Mouse (Mus musculus): ENCODE measurements around the gene Chaf1a. TPM values are rescaled to one million over a fixed set of nuclear protein-coding genes. Genes with fewer than 3 reads are reported as not detected.

Chaf1a gene
- polyA plus RNA-seq, 3 experiments from 2014 or later = 0.63 to 3.6 (median 1.3) TPM

DNA sequence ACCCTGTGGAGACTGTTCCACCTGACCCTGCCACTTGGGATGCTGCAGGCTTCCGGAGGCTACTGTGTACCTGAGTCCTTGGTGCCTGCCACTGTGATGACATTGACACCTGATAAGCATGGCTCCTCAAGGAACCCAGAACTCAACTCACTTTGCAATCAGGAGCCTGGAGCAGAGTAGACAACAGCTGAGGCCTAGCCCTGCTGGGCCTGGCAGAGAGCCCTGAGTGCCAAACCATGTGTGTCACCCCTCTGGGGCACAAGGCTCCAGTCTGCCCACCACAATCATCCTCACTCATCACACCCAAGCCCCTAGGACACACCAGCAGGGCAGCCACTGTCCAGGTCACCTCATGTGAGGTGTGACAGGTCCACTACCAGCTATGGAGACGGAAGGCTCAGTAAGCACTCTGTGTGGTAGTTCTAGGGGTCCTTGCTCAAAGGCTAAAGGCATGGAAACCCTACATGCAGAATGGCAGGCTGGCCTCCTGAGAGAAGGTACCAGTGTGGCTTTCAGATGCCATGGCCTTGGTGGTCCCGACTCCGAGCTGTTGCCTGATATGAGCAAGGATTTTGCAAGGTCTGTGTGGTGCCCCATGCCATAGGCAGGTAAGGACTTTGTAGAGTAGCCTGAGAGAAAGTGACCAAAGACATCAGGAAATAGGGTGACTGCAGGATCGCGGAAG is 19.7 kb upstream of the Chaf1a start:
- no peak for ATAC-seq

DNA sequence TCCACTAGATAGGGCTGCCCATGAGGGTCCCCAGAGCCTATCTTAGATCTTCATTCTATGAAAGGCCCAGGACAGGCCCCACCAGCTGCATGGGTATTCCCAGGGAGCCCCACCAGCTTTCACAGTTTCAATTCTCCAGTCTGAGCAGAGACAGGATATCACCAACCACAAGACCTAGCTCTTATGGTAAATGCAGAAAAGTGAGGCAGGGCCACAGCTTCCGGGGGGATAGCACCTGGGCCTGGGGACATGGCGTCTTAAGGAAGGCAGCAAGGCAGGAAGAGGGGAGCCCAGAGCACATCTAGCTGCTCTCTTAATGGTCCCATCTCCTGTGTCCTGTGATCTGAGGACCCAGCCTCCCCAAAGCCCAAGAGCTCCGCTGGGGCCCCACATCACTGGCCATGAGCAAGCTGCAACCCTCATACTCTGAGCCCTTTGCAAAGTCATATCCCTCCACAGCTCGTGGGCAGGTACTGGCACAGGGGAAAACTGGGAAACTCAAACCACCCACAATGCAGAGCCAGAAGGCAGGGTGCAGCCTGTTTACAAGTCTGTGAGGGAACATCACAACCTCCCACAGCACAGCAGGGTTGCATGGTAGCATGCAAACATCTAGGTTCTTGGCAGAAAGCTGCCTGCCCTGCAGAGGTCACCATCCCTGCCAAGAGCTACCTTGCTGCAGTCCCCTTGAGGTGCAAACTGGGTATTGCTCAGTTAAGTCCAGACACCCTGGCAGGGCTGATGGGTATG is 18.9 kb upstream of the Chaf1a start:
- peak; percentile 86 for ATAC-seq

- peak; percentile 27 for ATAC-seq
These were observed 17.9 kb upstream of the Chaf1a start for GRCm38 (mm10) chr17:56022131-56022988.

- no peak for ATAC-seq
These were observed 17.3 kb upstream of the Chaf1a start for GRCm38 (mm10) chr17:56022989-56023290.

- peak; percentile 34 for ATAC-seq
These were observed 16.9 kb upstream of the Chaf1a start for GRCm38 (mm10) chr17:56023386-56023785.

DNA sequence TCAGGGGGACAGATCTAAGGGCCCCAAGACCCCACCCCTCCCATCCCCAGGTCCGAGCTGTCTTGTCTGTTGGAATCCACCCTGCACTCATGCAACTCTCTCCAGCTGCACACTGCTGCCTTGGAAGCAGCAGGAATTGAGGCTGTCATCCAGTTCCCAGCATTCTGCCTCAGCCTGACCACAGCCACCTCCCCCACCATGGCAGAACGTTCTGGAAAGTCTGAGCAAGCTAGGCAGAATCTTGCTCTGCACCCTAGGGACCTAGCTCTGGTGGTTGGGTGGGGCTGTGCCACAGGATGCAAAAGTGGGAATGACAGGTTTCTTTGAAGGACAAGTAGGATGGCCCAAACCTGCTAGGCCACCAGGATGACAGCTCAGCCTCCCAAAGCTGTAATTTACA is 15.8 kb upstream of the Chaf1a start:
- ATAC-seq = no peak

DNA sequence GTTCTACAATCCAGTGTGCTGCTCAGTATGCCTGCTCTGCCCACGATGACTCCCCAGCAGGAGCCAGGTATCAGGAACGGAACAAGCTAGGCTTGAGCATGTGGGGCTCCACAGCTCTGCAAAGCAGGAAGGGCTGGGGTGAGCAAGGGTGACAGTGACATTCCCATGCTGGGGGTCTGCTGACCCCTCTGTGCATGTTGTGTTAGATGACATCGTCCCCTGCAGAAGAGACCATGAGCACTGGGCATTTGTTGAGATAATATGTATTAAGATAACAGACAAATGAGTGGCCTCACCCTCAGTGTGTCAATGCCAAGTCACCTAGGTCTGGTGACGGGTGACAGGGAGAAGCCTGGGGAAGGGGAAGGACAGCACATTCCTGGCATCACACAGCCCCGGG is 15.3 kb upstream of the Chaf1a start:
- no peak for ATAC-seq

- no peak for ATAC-seq
These were observed 13.9 kb upstream of the Chaf1a start for GRCm38 (mm10) chr17:56026303-56026702.

DNA sequence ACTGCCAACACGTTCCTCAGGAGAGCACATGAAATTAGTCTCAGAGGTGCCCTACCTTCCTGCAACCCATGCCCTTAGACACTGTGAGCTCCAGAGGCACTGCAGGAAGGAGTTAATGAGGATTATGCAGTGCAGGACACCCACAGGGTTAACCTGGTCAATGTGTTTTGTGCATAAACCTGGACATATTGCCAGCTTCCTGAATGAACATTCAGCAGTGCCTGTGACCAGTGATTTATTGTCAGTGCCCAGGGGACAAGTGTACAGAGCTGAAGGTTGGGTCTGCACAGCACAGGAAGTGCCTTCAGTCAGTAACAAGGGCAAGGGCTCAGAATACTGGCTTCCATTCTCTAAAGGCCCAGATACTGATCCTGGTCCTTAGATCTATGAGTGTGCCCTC is 13.4 kb upstream of the Chaf1a start:
- no peak for ATAC-seq

DNA sequence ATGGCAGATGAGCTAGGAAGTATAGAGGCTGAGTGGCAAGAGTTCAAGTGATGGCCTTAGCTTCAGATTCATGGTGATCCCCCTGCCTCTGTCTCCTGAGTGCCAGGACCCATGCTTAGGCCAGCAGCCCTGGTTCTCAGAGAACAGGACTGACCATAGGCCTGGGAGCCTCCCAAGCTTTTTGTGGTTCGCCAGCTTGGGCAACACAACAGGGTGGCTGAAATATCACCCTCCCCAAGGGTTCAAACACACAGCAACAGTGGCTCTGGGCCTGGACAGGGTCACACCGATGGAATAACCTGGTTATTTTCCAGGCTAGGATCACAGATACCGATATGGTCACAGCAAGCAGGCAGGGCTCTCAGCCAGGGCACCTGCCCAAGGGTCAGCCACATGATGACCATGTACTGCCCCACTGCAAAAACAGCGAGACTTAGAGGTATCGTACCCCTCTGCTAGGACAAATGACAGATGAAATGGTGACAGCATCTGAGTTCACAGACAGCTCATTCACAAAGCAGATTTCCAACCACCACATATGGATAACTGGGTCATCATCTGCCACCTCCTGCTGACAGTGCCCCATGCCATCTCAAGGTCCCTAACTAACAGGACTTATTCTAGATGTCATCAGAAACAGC is 12.3 kb upstream of the Chaf1a start:
- ATAC-seq = no peak

- no peak for ATAC-seq
These were observed 9.9 kb upstream of the Chaf1a start for GRCm38 (mm10) chr17:56030238-56030870.

DNA sequence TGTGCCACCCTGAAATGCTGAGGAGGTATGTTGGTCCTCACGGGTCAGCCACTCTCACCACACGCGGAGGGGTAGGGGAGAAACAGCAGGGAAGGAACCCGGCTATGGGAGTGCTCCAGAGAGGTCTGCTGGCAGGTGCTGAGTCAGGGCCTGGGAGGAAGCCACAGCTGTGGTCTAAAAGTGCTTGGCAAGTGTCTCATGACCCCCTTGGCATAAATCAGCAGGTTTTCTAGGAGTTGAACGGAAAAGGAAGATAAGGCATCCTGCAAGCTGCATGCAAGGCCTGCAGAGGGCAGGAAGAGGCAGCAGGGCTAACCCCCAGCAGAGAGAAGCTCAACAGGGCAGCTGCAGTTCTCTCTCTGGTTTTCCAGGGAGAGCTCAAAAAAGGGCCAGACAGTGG is 9.3 kb upstream of the Chaf1a start:
- ATAC-seq = no peak

DNA sequence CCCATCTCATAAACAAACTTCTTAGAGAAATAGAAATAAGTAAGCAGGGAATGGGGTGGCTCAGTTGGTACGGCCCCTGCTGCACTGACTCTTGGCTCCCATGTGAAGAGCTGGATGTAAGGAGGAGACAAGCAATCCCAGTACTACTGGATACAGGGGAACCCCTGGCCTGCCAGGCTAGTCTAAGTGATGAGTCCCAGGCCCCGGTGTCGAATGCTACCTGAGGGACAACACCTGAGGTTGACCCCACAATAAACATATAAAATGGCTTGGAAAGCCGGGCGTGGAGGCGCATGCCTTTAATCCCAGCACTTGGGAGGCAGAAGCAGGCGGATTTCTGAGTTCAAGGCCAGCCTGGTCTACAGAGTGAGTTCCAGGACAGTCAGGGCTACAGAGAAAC is 8.8 kb upstream of the Chaf1a start:
- ATAC-seq = no peak

DNA sequence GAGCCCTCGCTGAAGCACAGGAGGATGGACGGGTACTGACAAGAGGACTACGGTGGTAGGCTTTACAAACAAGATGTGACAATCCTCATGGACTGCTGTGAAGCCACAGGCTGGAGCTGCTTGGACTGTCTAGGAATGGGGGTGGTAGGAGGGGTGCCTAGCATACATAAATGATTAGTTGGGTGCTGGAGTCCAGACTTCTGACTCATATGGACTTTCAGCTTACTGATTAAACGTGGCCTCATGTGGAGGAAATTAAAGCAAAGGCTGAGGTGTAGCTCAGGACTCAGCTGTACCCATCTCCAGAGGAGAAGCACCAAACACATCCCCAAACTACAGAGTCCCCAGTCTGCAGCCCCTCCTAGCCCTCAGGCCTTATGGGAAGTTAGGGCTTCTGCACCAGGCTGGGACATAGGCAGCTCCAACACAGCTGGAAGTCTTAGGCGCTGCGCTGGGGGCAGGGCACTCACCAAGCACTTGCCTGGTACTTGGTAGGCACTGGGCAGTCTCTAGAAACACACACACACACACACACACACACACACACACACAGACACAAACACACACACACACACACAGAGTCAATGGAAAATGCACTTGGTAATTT is 8.0 kb upstream of the Chaf1a start:
- ATAC-seq = no peak

DNA sequence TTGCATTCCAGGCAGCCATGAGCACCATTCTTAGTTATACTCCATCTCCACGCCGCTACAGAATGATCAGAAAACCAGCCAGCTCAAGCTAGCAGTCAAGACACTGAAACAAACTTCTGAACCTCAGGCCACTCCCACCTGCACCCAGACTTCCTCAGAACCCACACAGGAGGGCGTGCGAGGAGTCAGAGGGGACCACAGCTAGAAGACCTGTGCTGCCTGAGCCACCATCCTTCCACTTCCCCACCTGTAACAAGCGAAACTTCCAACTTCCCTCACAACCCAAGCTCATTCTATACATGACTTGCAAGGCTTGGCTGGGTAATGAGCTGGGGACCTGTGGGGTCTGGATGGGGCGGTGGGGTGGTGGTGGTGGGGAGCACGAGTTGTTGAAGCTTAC is 7.4 kb upstream of the Chaf1a start:
- no peak for ATAC-seq

- ATAC-seq = peak; percentile 26
These were observed 6.1 kb upstream of the Chaf1a start for GRCm38 (mm10) chr17:56034040-56034725.

GRCm38 (mm10) chr17:56034726-56035100 is 5.5 kb upstream of the Chaf1a start:
- ATAC-seq = no peak

GRCm38 (mm10) chr17:56035216-56035615 is 5.0 kb upstream of the Chaf1a start:
- ATAC-seq = no peak

DNA sequence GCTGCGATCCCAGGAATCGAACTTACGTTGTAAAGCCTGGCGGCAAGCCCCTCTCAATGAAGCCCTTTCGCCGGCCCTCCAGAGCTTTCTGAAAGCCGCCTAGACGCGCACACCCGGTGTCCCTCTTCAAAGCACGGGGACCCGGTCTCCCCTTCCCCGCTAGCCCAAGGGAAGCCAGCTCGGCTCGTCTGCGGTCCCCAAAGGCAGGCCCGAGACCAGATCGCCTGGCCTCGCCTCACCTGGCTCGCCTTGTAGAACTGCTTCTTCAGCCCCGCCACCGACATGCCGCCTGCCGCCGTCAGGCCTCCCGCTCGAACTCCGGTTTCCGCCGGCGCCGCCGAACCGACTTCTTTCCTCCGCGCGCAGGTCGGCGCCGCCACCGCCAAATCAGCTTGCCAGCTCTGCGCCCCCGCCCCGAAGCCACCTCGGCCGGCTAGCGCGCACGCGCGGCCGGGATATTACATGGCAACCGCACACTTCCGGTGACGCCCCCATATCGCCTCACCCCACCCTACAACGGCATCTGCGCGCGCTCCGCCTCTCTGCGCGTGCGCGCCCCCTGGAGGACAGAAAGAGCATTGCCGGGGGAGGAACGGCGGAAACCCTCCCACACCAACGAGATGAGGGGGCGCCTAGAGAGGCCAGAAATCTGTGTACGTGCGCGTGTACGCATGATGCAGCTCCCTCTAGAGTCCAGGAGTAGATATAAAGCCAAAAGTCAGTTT is 3.9 kb upstream of the Chaf1a start, which contains the start of gene Sh3gl1:
Gene Sh3gl1 (minus strand): TSS at position 460 of the 725 bp plus-strand sequence.
- peak; percentile 76 for ATAC-seq

DNA sequence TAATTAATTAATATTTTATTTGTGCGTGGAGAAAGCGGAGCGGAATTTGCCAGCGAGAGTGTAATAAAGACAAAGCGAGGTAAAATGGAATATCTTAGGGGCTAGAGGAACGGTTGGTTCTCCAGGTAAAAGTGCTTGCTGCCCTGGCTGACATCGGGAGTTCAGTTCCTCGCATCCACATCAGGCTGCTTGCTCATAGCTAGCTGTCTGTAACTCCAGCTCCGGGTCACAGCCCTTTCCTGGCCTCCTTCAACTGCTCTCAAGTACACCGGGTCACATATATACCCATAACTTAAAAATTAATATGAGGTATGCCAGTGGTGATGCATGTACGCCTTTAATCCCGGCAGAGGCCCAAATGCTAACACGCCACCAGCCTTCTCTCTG is 3.3 kb upstream of the Chaf1a start:
- no peak for ATAC-seq

Measured in inflammation-experienced regulatory T-cells, adult 6 months (primary cell).